Comparison of ENCODE assay signal across 10 mouse cellular contexts in genomic region chr1:165967027-165967654, GRCm38 (mm10). TPM values are rescaled to one million over a fixed set of nuclear protein-coding genes. Genes with fewer than 3 reads are reported as not detected.
DNase-seq lines count a peak whose midpoint lies in the region; ATAC-seq and TF ChIP-seq lines count a peak whose summit lies in the region.
"Had no signal": no experiment of that assay in that cellular context is flagged by ENCODE, and none has a peak within 500 bp of the region (broad histone marks: within the 10 kb centered on the region; RNA-seq: fewer than 3 reads in every experiment).

No protein-coding gene starts in this region.

- no peak for TF ChIP-seq CTCF in kidney, adult 2 months (conservative IDR thresholded peaks at IDR 0.05; ENCODE audit: insufficient read depth, insufficient read length, low read depth, low read length)
- peak; percentile 26 to 84 (median 54); a peak in 5 of 6 replicates for TF ChIP-seq CTCF in MEL (IDR thresholded peaks at IDR 0.05 in 2 of 3, conservative IDR thresholded peaks at IDR 0.05 in 1 of 3; ENCODE audit: control insufficient read depth in 1 of 3, insufficient read depth in 1 of 3, low read depth in 2 of 3, low read length in 3 of 3, poor library complexity in 1 of 3, severe bottlenecking in 1 of 3)
- 0 out of 2 replicates have a peak, but pooled peaks have one; percentile 6 for TF ChIP-seq CTCF in cerebellum, adult 2 months (IDR thresholded peaks at IDR 0.05; ENCODE audit: borderline replicate concordance, insufficient read depth, low read depth, low read length)
- peak; percentile 94 for TF ChIP-seq CTCF in layer of hippocampus, adult 2 months (conservative IDR thresholded peaks at IDR 0.05)
- no peak for TF ChIP-seq CTCF in thymus, adult 2 months (IDR thresholded peaks at IDR 0.05; ENCODE audit: borderline replicate concordance, control insufficient read depth, extremely low read depth, insufficient read depth, low read length, poor library complexity)

- H3K79me2 ChIP-seq in MEL (ENCODE audit: control insufficient read depth, insufficient read depth, low read length, poor library complexity) = peaks cover 6% of the 10 kb centered on the region; the same call in 1 of the 2 replicates

- ATAC-seq in kidney, embryonic 14.5 days (ENCODE audit: low FRiP score, low TSS enrichment) = no peak
- ATAC-seq in frontal cortex, adult (ENCODE audit: low TSS enrichment) = peak; percentile 86
- ATAC-seq in megakaryocyte progenitor cell, adult 5-6 weeks (replicated peaks; ENCODE audit: poor library complexity) = peak; percentile 90

- H3K9ac ChIP-seq in kidney, embryonic 14.5 days (ENCODE audit: low read depth, low read length) = no peak overlapping the region
- no peak overlapping the region for H3K9ac ChIP-seq in MEL (ENCODE audit: control insufficient read depth, low read depth, low read length, poor library complexity, severe bottlenecking)
- H3K9ac ChIP-seq: embryonic facial prominence, embryonic 12.5 days; limb, embryonic 13.5 days had no signal

- TF ChIP-seq RAD21 in MEL (IDR thresholded peaks at IDR 0.05; ENCODE audit: low read depth, low read length) = peak; percentile 94

- DNase-seq in kidney, adult 2 months = peak; percentile 59
- DNase-seq in MEL (ENCODE audit: low read depth, low spot score) = peak; percentile 75
- peak; percentile 51 to 54 for DNase-seq in cerebellum, adult 2 months
- peak; percentile 44 to 78 for DNase-seq in layer of hippocampus, adult 2 months (ENCODE audit: low spot score in 2 of 2)
- peak; percentile 63 for DNase-seq in thymus, adult 2 months

- no peak overlapping the region for H3K4me2 ChIP-seq in kidney, embryonic 14.5 days (replicated peaks; ENCODE audit: low read depth, low read length)
- H3K4me2 ChIP-seq: embryonic facial prominence, embryonic 12.5 days; limb, embryonic 13.5 days had no signal

- TF ChIP-seq POLR2A in kidney, adult 2 months (IDR thresholded peaks at IDR 0.05; ENCODE audit: low read depth, low read length) = no peak
- TF ChIP-seq POLR2A in MEL (IDR thresholded peaks at IDR 0.05; ENCODE audit: control insufficient read depth in 1 of 2, insufficient read depth in 1 of 2, low read depth in 1 of 2, low read length in 2 of 2, poor library complexity in 1 of 2) = no peak
- no peak for TF ChIP-seq POLR2A in cerebellum, adult 2 months (IDR thresholded peaks at IDR 0.05; ENCODE audit: borderline replicate concordance, insufficient read depth, low read length)
- no peak for TF ChIP-seq POLR2A in thymus, adult 2 months (IDR thresholded peaks at IDR 0.05; ENCODE audit: control insufficient read depth, extremely low read depth, insufficient read depth, low read length, poor library complexity)

- no peak overlapping the region for H3K4me3 ChIP-seq in kidney, adult 2 months (ENCODE audit: insufficient read depth, low read depth, low read length)
- no peak overlapping the region for H3K4me3 ChIP-seq in kidney, embryonic 14.5 days (ENCODE audit: low read length)
- no peak overlapping the region for H3K4me3 ChIP-seq in MEL (ENCODE audit: control insufficient read depth in 1 of 2, insufficient read depth in 1 of 2, low read depth in 2 of 2, low read length in 2 of 2)
- H3K4me3 ChIP-seq in cerebellum, adult 2 months (replicated peaks; ENCODE audit: insufficient read depth, low read depth, low read length) = no peak overlapping the region
- H3K4me3 ChIP-seq in layer of hippocampus, adult 2 months = no peak overlapping the region
- no peak overlapping the region for H3K4me3 ChIP-seq in thymus, adult 2 months (ENCODE audit: control insufficient read depth, insufficient read depth, low read length)
- H3K4me3 ChIP-seq: embryonic facial prominence, embryonic 12.5 days; limb, embryonic 13.5 days had no signal

- no peaks in the 10 kb centered on the region for H3K9me3 ChIP-seq in kidney, embryonic 14.5 days (ENCODE audit: control insufficient read depth, low read length)
- H3K9me3 ChIP-seq in MEL (replicated peaks; ENCODE audit: insufficient read depth, low read length) = no peaks in the 10 kb centered on the region
- H3K9me3 ChIP-seq: embryonic facial prominence, embryonic 12.5 days; limb, embryonic 13.5 days had no signal

- H3K27ac ChIP-seq in kidney, adult 2 months (ENCODE audit: insufficient read depth, low read depth, low read length) = no peak overlapping the region
- H3K27ac ChIP-seq in kidney, embryonic 14.5 days (ENCODE audit: low read depth, low read length) = no peak overlapping the region
- no peak overlapping the region for H3K27ac ChIP-seq in MEL (ENCODE audit: control insufficient read depth, low read depth, low read length)
- H3K27ac ChIP-seq in cerebellum, adult 2 months (ENCODE audit: insufficient read depth, low read length) = no peak overlapping the region
- H3K27ac ChIP-seq in layer of hippocampus, adult 2 months = 0 out of 2 replicates have a peak overlapping the region, but pooled peaks have one; percentile 8
- no peak overlapping the region for H3K27ac ChIP-seq in thymus, adult 2 months (ENCODE audit: control insufficient read depth, insufficient read depth, low read length)
- H3K27ac ChIP-seq: embryonic facial prominence, embryonic 12.5 days; limb, embryonic 13.5 days had no signal

- no peaks in the 10 kb centered on the region for H3K27me3 ChIP-seq in kidney, adult 2 months (replicated peaks; ENCODE audit: control insufficient read depth, insufficient read depth, low read length)
- no peaks in the 10 kb centered on the region for H3K27me3 ChIP-seq in kidney, embryonic 14.5 days (ENCODE audit: control insufficient read depth, insufficient read depth, low read length)
- no peaks in the 10 kb centered on the region for H3K27me3 ChIP-seq in MEL (ENCODE audit: control insufficient read depth in 1 of 2, insufficient read depth in 2 of 2, low read length in 2 of 2)
- H3K27me3 ChIP-seq in cerebellum, adult 2 months (ENCODE audit: control insufficient read depth, insufficient read depth, low read length) = no peaks in the 10 kb centered on the region
- no peaks in the 10 kb centered on the region for H3K27me3 ChIP-seq in thymus, adult 2 months (ENCODE audit: control insufficient read depth, insufficient read depth, low read length)
- H3K27me3 ChIP-seq: embryonic facial prominence, embryonic 12.5 days; limb, embryonic 13.5 days had no signal

- no peaks in the 10 kb centered on the region for H3K36me3 ChIP-seq in kidney, adult 2 months (ENCODE audit: control insufficient read depth, insufficient read depth, low read length)
- no peaks in the 10 kb centered on the region for H3K36me3 ChIP-seq in kidney, embryonic 14.5 days (ENCODE audit: control insufficient read depth, insufficient read depth, low read length)
- H3K36me3 ChIP-seq in MEL (ENCODE audit: control insufficient read depth in 1 of 2, insufficient read depth in 2 of 2, low read length in 2 of 2) = peaks cover 0 to 29% of the 10 kb centered on the region in 2 experiments; a peak in 2 of 4 replicates
- H3K36me3 ChIP-seq in thymus, adult 2 months (ENCODE audit: control insufficient read depth, insufficient read depth, low read length) = no peaks in the 10 kb centered on the region

- TF ChIP-seq EP300 in MEL (IDR thresholded peaks at IDR 0.05; ENCODE audit: low read depth in 1 of 2, low read length in 2 of 2) = peak; percentile 14 to 27; a peak in 1 of 4 replicates

- no peaks in the 10 kb centered on the region for H3K4me1 ChIP-seq in kidney, adult 2 months (ENCODE audit: control insufficient read depth, insufficient read depth, low read length)
- H3K4me1 ChIP-seq in kidney, embryonic 14.5 days (ENCODE audit: control insufficient read depth, insufficient read depth, low read length) = no peaks in the 10 kb centered on the region; the same call in 1 of the 2 replicates
- peaks cover 13 to 25% of the 10 kb centered on the region in 2 experiments for H3K4me1 ChIP-seq in MEL (ENCODE audit: control insufficient read depth in 1 of 2, insufficient read depth in 2 of 2, low read length in 2 of 2)
- no peaks in the 10 kb centered on the region; the same call in 1 of the 2 replicates for H3K4me1 ChIP-seq in cerebellum, adult 2 months (ENCODE audit: control insufficient read depth, insufficient read depth, low read length)
- H3K4me1 ChIP-seq in thymus, adult 2 months (replicated peaks; ENCODE audit: control insufficient read depth, insufficient read depth, low read length) = no peaks in the 10 kb centered on the region
- H3K4me1 ChIP-seq: embryonic facial prominence, embryonic 12.5 days; limb, embryonic 13.5 days had no signal

- WGBS in kidney, adult 2 months = 34% methylated on average over 4 of the region's 4 CpGs
- 52% methylated on average over 4 of the region's 4 CpGs for WGBS in kidney, embryonic 14.5 days
- 33% methylated on average over 4 of the region's 4 CpGs for WGBS in cerebellum, adult 2 months
- WGBS in thymus, adult 2 months = 23% methylated on average over 4 of the region's 4 CpGs

TF ChIP-seq in MEL, 35 proteins besides CTCF, POLR2A, EP300 and RAD21 (continues in another document):
- TF ChIP-seq ZKSCAN1 (IDR thresholded peaks at IDR 0.05; ENCODE audit: low read depth, low read length) (no peak), ZNF384 (IDR thresholded peaks at IDR 0.05; ENCODE audit: low read depth, low read length) (peak; percentile 75), TBP (IDR thresholded peaks at IDR 0.05; ENCODE audit: low read depth, low read length) (no peak), MAZ (IDR thresholded peaks at IDR 0.05; ENCODE audit: low read depth, low read length) (no peak), USF1 (IDR thresholded peaks at IDR 0.05; ENCODE audit: low read depth, low read length) (no peak), POLR2AphosphoS5 (IDR thresholded peaks at IDR 0.05; ENCODE audit: borderline replicate concordance, low read depth, low read length) (no peak), BHLHE40 (IDR thresholded peaks at IDR 0.05; ENCODE audit: borderline replicate concordance, low read depth, low read length) (no peak; the same call in 1 of the 2 replicates), KAT2A (conservative IDR thresholded peaks at IDR 0.05; ENCODE audit: low read depth, low read length) (no peak), CHD2 (IDR thresholded peaks at IDR 0.05; ENCODE audit: low read length) (no peak), CHD1 (IDR thresholded peaks at IDR 0.05; ENCODE audit: low read depth, low read length) (no peak), TAL1 (IDR thresholded peaks at IDR 0.05; ENCODE audit: low read length) (no peak), HCFC1 (IDR thresholded peaks at IDR 0.05; ENCODE audit: low read depth, low read length) (0 out of 2 replicates have a peak, but pooled peaks have one; percentile 27)

RNA-seq across cellular contexts. Expression of gene Pou2f1, which starts 35.3 kb away (rescaled TPM):
- 10.8 and 11.8 TPM in 2 replicates for polyA plus RNA-seq in kidney, adult 2 months (2012; rRNA removed)
- 25.4 and 32.6 TPM in 2 replicates for polyA plus RNA-seq in kidney, embryonic 14.5 days (2014; fragmentation: Nextera tagmentation; extraction: Ambion mirVana)
- total RNA-seq in MEL (2012; rRNA removed) = 4.6 and 6.8 TPM in 2 replicates
- 10 to 100 TPM in 1 of 2 experiments, not detected in 1; 10.2 TPM for polyA plus RNA-seq in MEL (2012; ENCODE audit: insufficient read depth in 1 of 2, insufficient read length in 2 of 2, low read depth in 1 of 2, low replicate concordance in 2 of 2, missing spikeins in 1 of 2)
- 11.0 and 12.2 TPM in 2 replicates for polyA plus RNA-seq in cerebellum, adult 2 months (2012; rRNA removed)
- 10 to 100 TPM; 15.2 to 22.4 TPM for total RNA-seq in layer of hippocampus, adult 2 months (2021)
- total RNA-seq in megakaryocyte progenitor cell, adult 5-6 weeks (2015) = 23.9 and 28.5 TPM in 2 replicates
- total RNA-seq in megakaryocyte progenitor cell, adult 5-6 weeks (2017) = 17.3 and 23.5 TPM in 2 replicates
- 39.7 and 53.4 TPM in 2 replicates for polyA plus RNA-seq in thymus, adult 2 months (2012; rRNA removed)

Comparison
In these comparisons a context has a peak if more than half of its experiments do, and no peak if none do; other contexts are left out.
1. CTCF ChIP-seq: peak in MEL (3 of 3), cerebellum, adult 2 months (single experiment) and layer of hippocampus, adult 2 months (single experiment); none in kidney, adult 2 months (single experiment) and thymus, adult 2 months (single experiment).
2. Peak in every context shown above with its lines, with median percentiles within 50 percentile points of each other: DNase-seq.